Mouse (Mus musculus): ENCODE measurements around the gene Lgals1. TPM values are rescaled to one million over a fixed set of nuclear protein-coding genes. Genes with fewer than 3 reads are reported as not detected.

Gene Lgals1
- total and polyA plus RNA-seq, 3 experiments, result 174 to 425 (median 176) TPM

GRCm38 (mm10) chr15:78919914-78920313, 6.6 kb upstream of the Lgals1 start:
- no peak overlapping the region for H3K9ac ChIP-seq (ENCODE audit: low read depth, low read length)
- intact Hi-C loops (cut with DNase I), result loop anchor here (5.0 kb wide), 1 partner anchor 152 kb away; no protein-coding TSS in a partner anchor
- no peaks in the 10 kb centered on the region for H3K27me3 ChIP-seq (ENCODE audit: control insufficient read depth, insufficient read depth, low read length)
- no peaks in the 10 kb centered on the region; the same call in 1 of the 2 replicates for H3K4me1 ChIP-seq (ENCODE audit: control insufficient read depth, insufficient read depth, low read length)
- 82% methylated on average over 12 of the region's 12 CpGs for WGBS
- no peak overlapping the region for H3K27ac ChIP-seq
- no peak for TF ChIP-seq POLR2A (IDR thresholded peaks at IDR 0.05; ENCODE audit: insufficient read depth, low read depth, low read length)
- no peak for TF ChIP-seq CTCF (IDR thresholded peaks at IDR 0.05)
- no peak for TF ChIP-seq EP300 (IDR thresholded peaks at IDR 0.05; ENCODE audit: insufficient read depth, low read depth, low read length)
- H3K79me2 ChIP-seq (replicated peaks; ENCODE audit: control insufficient read depth, insufficient read depth, low read length), result no peaks in the 10 kb centered on the region
- no peak overlapping the region for H3K4me3 ChIP-seq
- DNase-seq, result no peak
- no peaks in the 10 kb centered on the region for H3K36me3 ChIP-seq (ENCODE audit: control insufficient read depth, insufficient read depth, low read length)

- WGBS, result 82% methylated on average over 7 of the region's 7 CpGs
- TF ChIP-seq EP300 (IDR thresholded peaks at IDR 0.05; ENCODE audit: insufficient read depth, low read depth, low read length) (no peak), POLR2A (IDR thresholded peaks at IDR 0.05; ENCODE audit: insufficient read depth, low read depth, low read length) (no peak), CTCF (IDR thresholded peaks at IDR 0.05) (no peak)
- Histone ChIP-seq H3K9ac (ENCODE audit: low read depth, low read length) (no peak overlapping the region), H3K27ac (no peak overlapping the region), H3K4me3 (no peak overlapping the region), H3K4me1 (ENCODE audit: control insufficient read depth, insufficient read depth, low read length) (peaks cover 17% of the 10 kb centered on the region), H3K79me2 (replicated peaks; ENCODE audit: control insufficient read depth, insufficient read depth, low read length) (no peaks in the 10 kb centered on the region), H3K36me3 (ENCODE audit: control insufficient read depth, insufficient read depth, low read length) (no peaks in the 10 kb centered on the region), H3K27me3 (ENCODE audit: control insufficient read depth, insufficient read depth, low read length) (no peaks in the 10 kb centered on the region)
- intact Hi-C loops (cut with DNase I), result no loop called here
- DNase-seq, result no peak
These were observed 3.8 kb upstream of the Lgals1 start for GRCm38 (mm10) chr15:78922700-78923099.

- Histone ChIP-seq H3K79me2 (replicated peaks; ENCODE audit: control insufficient read depth, insufficient read depth, low read length) (no peaks in the 10 kb centered on the region), H3K27me3 (ENCODE audit: control insufficient read depth, insufficient read depth, low read length) (no peaks in the 10 kb centered on the region), H3K4me3 (no peak overlapping the region), H3K9ac (ENCODE audit: low read depth, low read length) (no peak overlapping the region), H3K36me3 (ENCODE audit: control insufficient read depth, insufficient read depth, low read length) (no peaks in the 10 kb centered on the region), H3K4me1 (ENCODE audit: control insufficient read depth, insufficient read depth, low read length) (peaks cover 17% of the 10 kb centered on the region), H3K27ac (no peak overlapping the region)
- 78% methylated on average over 6 of the region's 6 CpGs for WGBS
- DNase-seq, result no peak
- intact Hi-C loops (cut with DNase I), result no loop called here
- TF ChIP-seq EP300 (IDR thresholded peaks at IDR 0.05; ENCODE audit: insufficient read depth, low read depth, low read length) (no peak), POLR2A (IDR thresholded peaks at IDR 0.05; ENCODE audit: insufficient read depth, low read depth, low read length) (no peak), CTCF (IDR thresholded peaks at IDR 0.05) (no peak)
These were observed 2.9 kb upstream of the Lgals1 start for GRCm38 (mm10) chr15:78923585-78923984.

- Histone ChIP-seq H3K36me3 (ENCODE audit: control insufficient read depth, insufficient read depth, low read length) (no peaks in the 10 kb centered on the region), H3K9ac (ENCODE audit: low read depth, low read length) (no peak overlapping the region), H3K4me1 (ENCODE audit: control insufficient read depth, insufficient read depth, low read length) (peaks cover 17% of the 10 kb centered on the region), H3K79me2 (replicated peaks; ENCODE audit: control insufficient read depth, insufficient read depth, low read length) (no peaks in the 10 kb centered on the region), H3K27me3 (ENCODE audit: control insufficient read depth, insufficient read depth, low read length) (no peaks in the 10 kb centered on the region), H3K27ac (peak overlapping the region; percentile 97; the same call in 1 of the 2 replicates), H3K4me3 (no peak overlapping the region)
- no peak for DNase-seq
- TF ChIP-seq POLR2A (IDR thresholded peaks at IDR 0.05; ENCODE audit: insufficient read depth, low read depth, low read length), result no peak
- no peak for TF ChIP-seq CTCF (IDR thresholded peaks at IDR 0.05)
- TF ChIP-seq EP300 (IDR thresholded peaks at IDR 0.05; ENCODE audit: insufficient read depth, low read depth, low read length), result no peak
- intact Hi-C loops (cut with DNase I), result no loop called here
- 22% methylated on average over 8 of the region's 8 CpGs for WGBS
These were observed 1.4 kb upstream of the Lgals1 start for GRCm38 (mm10) chr15:78925129-78925528.

GRCm38 (mm10) chr15:78927021-78927787, 679 bp downstream of the Lgals1 start:
- H3K9ac ChIP-seq (ENCODE audit: low read depth, low read length), result peak overlapping the region; percentile 71
- H3K27ac ChIP-seq, result peak overlapping the region; percentile 97
- peaks cover 17% of the 10 kb centered on the region for H3K4me1 ChIP-seq (ENCODE audit: control insufficient read depth, insufficient read depth, low read length)
- TF ChIP-seq CTCF (IDR thresholded peaks at IDR 0.05) (no peak), EP300 (IDR thresholded peaks at IDR 0.05; ENCODE audit: insufficient read depth, low read depth, low read length) (no peak), POLR2A (IDR thresholded peaks at IDR 0.05; ENCODE audit: insufficient read depth, low read depth, low read length) (no peak)
- peak overlapping the region; percentile 52 for H3K4me3 ChIP-seq
- no peaks in the 10 kb centered on the region for H3K27me3 ChIP-seq (ENCODE audit: control insufficient read depth, insufficient read depth, low read length)
- intact Hi-C loops (cut with DNase I), result no loop called here
- no peaks in the 10 kb centered on the region for H3K36me3 ChIP-seq (ENCODE audit: control insufficient read depth, insufficient read depth, low read length)
- peak; percentile 55 to 58 for DNase-seq
- no peaks in the 10 kb centered on the region for H3K79me2 ChIP-seq (replicated peaks; ENCODE audit: control insufficient read depth, insufficient read depth, low read length)
- WGBS, result 20% methylated on average over 15 of the region's 15 CpGs

GRCm38 (mm10) chr15:78927788-78928457, 1.4 kb downstream of the Lgals1 start:
- intact Hi-C loops (cut with DNase I), result no loop called here
- peaks cover 17% of the 10 kb centered on the region for H3K4me1 ChIP-seq (ENCODE audit: control insufficient read depth, insufficient read depth, low read length)
- peak; percentile 70 for TF ChIP-seq POLR2A (IDR thresholded peaks at IDR 0.05; ENCODE audit: insufficient read depth, low read depth, low read length)
- TF ChIP-seq CTCF (IDR thresholded peaks at IDR 0.05), result no peak
- 0 out of 2 replicates have a peak, but pooled peaks have one; percentile 32 for TF ChIP-seq EP300 (IDR thresholded peaks at IDR 0.05; ENCODE audit: insufficient read depth, low read depth, low read length)
- WGBS, result under 1% methylated on average over 33 of the region's 35 CpGs
- H3K27me3 ChIP-seq (ENCODE audit: control insufficient read depth, insufficient read depth, low read length), result no peaks in the 10 kb centered on the region
- peak overlapping the region; percentile 42 for H3K9ac ChIP-seq (ENCODE audit: low read depth, low read length)
- peak overlapping the region; percentile 97 for H3K27ac ChIP-seq
- no peaks in the 10 kb centered on the region for H3K79me2 ChIP-seq (replicated peaks; ENCODE audit: control insufficient read depth, insufficient read depth, low read length)
- H3K4me3 ChIP-seq, result peak overlapping the region; percentile 52
- DNase-seq, result peak; percentile 75 to 87
- H3K36me3 ChIP-seq (ENCODE audit: control insufficient read depth, insufficient read depth, low read length), result no peaks in the 10 kb centered on the region

All from heart, adult 2 months (tissue).